Mouse (Mus musculus) telencephalon, adult 2 months (tissue): ENCODE data around the gene 1700029P11Rik.

Experiments
- DNase-seq: peaks from one replicate; pipeline ENCODE4 v3.0.0-alpha.2; 2011; ENCODE audit warnings: low read depth, low spot score

The 1700029P11Rik gene

DNA sequence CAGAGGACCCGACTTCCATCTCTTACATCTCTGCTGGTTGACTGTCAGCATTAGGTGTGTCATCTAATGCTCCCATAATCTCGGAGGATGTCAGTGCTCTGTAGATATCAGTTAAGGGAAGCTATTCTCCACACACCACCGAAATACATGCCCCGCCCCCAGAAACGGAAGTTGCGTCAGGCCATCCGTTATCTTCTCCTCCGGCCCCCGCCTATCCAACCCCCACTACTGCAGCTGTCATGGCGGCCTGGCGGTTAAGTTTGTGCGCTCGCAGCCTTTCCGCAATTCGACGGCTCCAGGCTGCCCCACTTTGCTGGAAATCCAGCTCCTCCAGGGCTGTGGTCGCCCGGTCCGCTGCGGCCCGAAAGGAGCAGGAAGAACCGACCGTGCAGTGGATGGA lies at the start of gene 1700029P11Rik:
TSS of gene 1700029P11Rik (plus strand) at position 220 of the 400 bp plus-strand sequence.
- no peak for DNase-seq

DNA sequence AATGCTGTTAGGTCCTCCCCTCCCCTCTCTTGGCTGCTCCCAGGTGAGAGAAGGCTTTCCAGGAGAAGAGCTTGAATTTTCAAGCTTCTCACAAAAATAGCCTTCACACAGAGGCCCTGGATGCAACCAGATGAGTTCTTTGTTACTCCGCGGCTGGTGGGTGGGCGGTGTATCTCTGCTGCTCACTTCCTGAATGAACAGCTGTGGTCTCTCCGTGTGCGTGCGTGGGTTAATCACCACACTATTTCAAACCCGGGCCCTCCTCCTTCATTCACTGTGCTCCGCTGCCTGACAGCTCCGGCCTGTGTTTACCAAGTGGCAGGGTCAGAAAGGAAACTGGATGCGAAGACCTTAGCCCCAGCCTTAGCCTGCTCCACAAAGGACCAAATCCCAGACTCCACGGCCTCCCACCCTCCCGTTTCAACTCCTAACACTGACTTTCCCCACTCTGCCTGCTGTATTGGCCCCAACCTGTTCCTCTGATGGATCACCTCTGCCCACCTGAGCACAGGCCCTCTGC lies 47.3 kb upstream of the 1700029P11Rik start:
- DNase-seq, result peak; percentile 69

DNA sequence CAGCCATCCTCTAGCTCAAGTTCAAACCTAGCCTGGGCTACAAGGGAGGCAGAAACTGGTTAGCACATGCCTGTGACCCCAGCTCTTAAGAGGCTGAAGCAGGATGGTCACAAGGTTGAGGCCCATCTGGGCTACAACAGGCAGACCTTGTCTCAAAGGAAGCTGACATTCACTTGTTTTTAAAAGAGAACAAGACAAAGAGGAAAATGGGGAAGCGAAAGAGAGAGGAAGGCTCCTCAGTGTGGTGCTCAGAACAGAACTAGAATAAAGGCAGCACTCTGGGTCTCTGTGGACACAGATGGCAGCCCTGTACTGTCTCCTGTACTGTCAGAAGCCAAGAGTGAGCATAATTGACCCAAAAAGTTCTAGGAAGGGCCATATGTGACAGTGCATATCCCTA lies 46.4 kb upstream of the 1700029P11Rik start:
- DNase-seq, result no peak

DNA sequence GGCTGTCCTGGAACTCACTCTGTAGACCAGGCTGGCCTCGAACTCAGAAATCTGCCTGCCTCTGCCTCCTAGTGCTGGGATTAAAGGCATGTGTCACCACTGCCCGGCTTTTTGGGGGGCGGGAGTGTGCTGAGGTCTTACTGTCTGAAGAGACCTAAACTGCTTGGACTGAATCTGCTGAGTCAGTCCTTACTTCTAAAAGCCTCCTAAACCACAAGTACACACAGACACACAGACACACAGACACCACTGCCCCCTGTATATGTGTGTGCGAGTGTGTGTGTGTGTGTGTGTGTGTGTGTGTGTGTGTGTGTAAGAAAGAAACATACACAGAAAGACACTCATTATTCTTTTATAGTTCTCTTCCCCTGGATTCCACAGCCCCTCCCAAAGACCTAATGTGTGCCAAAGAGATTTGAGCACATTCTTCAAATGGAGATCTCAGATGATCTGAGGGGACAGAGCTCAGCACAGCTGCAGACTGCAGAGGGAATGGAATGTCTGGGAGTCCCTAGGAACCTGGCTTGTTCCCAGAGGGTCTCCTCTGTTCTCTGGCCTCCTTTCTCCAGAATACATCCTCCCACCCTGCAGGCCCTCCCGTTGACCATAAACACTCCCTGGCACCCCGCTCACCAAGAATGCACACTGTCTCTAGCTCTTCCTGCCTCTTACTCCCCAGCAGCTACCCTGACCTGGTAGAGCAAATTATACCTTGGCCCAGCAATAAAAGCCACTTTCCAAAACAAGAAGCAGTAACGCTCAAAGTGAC lies 44.3 kb upstream of the 1700029P11Rik start:
- no peak for DNase-seq

DNA sequence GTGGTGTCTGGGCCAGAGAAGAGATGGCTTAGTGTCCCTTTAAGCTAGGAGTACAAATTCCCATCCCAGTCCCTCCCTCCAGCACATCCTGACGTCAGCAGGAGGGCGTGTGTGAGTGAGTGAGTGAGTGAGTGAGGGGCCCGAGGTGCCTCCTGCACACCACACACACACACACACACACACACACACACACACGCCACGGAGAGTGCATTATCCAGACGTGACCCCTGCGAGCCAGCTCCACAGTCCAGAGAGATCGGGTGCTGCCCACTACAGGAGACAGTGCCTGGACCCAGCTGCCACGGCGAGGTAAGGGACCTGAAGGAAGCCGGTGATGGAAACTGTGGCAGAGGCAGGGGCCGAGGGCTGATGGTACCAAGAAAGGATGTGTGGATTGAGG lies 43.7 kb upstream of the 1700029P11Rik start, which contains the start of gene Csdc2:
TSS of gene Csdc2 (plus strand) at position 81 of the 400 bp plus-strand sequence.
- no peak for DNase-seq

DNA sequence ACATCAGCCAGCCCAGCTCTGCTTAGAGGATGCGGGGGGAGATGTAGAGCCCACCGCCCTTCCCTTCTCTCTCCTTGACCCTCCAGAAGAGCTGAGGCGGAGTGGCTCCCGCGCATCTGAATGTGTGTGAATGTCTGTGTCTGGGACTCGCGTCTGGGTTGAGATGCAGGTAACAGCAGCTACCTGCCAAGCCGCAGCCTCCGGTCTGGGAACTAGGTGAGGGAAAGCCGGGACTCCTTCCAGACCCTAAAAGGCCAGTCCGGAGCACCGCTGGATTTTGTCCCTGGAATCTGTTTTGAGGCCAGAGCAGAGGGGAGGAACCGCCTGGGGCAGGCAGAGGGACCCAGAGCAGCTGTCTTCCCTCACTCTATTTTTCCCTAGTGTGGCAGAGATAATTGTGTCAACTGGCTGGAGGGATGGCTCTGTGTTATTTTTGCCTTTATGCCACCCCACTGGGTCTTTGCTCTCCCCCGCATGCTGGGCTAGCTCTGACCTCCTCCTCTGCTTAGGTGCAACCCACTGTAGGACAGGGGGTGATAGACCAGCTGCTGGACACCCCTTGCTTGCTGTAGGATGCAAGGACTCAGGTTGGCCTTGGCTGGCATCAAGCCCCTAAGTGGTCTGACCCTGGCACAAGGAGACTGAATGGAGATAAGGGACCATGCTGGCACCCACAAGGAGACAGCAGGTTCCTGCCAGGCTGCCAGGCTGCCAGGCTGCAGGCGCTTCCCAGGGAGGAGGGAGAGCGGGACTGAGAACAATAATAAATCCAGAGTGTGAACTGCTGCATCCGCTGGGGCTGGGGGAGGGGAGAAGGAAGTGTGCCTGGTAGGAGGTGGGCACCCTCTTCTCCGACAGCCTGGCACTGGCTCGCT lies 43.0 kb upstream of the 1700029P11Rik start:
- DNase-seq, result no peak

DNA sequence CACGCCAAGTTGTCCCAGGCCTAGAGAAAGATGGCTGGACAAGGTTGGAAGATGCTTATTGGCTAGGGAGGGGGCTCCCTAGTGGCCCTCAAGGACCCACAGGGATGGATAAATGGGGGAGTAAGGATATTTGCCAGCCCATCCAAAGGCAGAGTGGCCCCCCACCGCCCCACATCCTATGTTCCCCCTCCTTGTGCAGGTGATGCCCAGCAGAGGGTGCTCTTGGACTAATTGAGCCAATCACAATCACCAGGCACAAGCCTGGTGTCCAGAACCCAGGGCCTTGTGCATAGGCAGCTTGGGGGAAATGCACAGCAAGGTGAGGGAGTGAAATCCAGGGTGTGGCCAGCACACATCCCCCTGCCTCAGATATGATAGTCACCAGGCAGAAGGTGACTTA lies 42.1 kb upstream of the 1700029P11Rik start:
- DNase-seq, result no peak

DNA sequence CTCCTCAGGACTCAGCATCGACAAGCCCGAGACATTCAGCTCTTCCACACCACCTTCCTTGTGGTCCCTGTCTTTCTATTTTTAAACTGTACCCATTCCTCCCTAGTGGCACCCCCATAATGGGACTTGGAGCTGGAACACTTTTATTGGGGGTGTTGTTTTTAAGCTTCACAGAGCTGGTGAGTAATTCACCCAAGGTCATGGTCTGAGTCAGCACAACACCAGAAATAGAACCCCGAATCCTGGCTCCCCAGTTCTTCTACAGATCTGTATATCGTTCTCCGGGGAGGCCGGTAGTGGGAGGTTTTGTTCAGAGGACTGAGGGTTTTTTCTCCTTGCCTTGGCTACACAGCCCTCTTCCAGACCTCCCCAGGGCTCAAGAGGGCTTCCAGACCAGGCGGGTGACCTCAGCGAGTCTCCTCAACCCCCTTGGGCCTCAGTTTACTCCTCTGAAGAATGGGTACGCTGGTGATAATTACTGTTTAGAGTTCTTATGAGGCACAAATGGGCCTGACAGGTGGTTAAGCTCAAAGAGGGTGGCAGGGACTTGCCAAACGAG lies 41.1 kb upstream of the 1700029P11Rik start:
- DNase-seq, result no peak

DNA sequence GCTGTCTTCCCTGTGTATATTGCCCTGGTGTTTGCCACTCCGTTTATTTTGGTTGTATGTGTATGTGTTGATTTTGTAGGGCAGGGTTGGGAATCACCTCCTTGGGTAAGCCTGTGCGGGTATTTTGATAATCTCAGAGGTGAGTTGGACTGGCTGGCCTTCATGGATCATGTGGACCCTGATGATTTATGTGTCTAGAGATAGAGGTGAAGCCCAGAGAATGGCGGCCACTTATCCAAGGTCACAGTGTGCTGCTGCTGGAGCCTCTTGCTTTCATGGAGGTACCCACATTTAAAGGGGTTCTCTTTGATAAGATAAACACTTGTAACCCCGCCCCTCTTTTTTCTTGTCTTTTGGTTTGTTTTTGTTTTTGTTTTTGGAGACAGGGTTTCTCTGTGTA lies 40.6 kb upstream of the 1700029P11Rik start:
- no peak for DNase-seq

DNA sequence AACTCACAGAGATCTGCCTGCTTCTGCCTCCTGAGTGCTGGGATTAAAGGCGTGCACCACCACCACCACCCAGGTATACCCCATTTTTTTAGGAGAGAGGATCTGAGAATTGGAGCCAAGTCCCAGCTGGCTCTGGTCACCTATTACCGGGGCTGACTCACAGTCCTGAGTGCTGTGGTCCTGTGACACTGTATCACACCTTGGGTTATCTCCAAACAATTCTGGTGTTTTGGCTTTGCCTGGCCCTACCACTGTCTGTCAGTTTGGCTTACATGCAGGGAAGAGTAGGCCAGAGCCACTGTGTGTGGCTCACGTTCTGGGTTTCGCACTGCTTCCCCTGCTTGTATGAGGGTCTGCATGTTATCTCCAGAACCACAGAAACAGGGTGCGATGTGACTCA lies 40.1 kb upstream of the 1700029P11Rik start:
- no peak for DNase-seq

DNA sequence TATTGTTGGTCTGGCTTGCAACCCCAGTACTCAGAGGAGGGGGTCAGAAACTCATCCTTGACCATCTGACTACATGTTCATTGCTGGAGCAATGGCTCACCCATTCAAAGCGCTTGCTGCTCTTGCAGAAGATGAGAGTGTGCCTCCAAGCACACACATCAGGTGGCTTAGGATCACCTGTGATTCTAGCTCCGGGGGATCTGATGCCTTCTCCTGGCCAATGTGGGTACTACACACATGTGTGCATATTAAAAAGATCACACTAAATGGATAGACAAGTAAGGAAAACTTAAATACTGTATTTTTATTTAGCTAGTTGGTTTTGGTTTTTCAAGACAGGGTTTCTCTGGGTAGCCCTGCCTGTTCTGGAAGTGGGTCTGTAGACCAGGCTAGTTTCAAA lies 39.3 kb upstream of the 1700029P11Rik start:
- DNase-seq, result no peak

DNA sequence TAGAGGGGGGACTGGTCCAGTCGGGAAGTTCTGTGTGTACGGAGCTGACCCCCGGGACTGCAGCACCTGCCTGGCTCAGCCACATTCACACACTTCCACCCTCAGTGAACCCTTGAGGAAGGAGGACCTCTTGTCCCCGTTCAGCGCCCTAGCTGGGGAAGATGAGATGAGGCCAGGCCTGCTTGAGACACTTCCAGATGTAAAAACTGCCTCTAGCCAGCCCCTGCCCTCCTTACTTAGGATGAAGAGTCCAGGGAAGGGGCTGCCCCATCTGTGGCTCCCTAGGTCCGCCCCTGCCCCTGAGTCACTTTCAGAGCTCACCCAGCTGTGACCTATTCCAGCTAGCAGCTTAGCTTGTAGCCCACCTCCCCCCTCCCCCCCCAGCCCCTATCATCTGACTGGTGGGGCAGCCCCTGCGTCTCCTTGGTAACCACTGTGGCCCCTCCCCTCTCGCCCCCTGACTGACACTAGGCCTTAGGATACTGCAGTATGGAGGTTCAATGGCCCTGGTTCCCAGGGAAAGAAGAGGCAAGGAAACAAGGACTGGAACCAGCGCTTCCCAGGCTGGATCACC lies 37.1 kb upstream of the 1700029P11Rik start:
- no peak for DNase-seq

DNA sequence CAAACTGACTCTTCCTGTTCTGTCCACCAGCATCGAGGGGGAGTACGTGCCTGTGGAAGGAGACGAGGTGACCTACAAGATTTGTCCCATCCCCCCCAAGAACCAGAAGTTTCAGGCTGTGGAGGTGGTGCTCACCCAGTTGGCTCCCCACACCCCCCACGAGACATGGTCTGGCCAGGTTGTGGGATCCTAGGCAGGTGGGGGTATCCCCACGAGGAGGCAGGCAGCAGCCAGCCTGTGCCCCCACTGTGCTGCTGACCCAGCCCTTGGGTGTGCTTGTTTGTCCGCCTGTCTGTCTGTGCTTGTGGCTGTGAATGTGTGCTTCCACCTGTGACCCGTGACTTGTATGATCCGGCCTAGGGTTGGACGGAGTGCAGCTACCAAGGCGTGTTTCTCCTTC lies 31.3 kb upstream of the 1700029P11Rik start:
- DNase-seq, result no peak

DNA sequence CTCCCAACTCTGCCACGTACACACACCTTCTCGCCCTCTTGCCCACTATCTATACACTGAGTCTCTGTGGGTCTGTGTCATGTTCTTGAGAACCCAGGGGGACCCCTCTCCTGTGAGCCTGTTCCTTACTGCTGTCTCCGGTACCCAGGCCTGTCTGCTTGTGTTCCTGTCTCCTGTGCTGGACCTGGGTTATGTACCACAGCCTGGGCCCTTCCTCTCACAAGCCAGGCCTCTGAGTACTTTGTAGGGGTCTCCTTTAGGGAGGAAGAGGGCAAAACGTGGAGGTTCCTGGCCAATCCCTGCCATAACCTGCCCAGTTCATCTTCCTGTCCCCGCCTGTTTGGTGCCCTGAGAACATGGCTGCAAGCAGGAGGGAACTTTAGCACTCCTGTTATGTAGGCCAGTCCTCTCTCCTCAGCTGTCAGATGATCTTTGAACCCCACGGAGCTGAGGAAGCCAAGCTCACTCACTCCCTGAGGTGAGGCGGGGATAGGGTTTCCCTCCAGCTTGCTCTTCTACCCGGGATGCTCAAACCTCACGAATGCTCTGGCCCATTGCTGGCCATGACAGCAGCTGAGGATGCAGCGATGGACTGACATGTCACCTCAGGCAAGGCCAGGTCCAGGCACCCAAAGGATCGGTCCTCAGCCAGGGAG lies 30.7 kb upstream of the 1700029P11Rik start:
- no peak for DNase-seq

DNA sequence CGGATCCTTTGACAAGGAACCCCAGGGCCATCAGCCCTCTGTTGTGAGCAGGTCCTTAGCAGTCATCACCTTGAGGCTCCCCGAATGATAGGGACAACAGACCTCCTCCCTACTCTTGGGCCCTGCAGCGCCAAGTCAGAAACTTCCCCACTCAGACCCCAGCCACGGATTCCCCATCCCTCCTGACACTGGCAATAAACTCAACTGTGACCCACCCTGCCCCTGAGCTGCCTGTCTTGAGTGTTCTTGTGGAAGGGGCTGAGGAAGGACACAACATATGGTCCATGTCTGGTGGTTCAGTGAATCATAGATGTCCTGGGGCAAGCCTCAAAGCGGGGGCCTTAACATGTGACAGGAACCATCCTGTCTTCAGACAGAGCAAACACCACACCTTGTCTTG lies 29.6 kb upstream of the 1700029P11Rik start:
- DNase-seq, result no peak

DNA sequence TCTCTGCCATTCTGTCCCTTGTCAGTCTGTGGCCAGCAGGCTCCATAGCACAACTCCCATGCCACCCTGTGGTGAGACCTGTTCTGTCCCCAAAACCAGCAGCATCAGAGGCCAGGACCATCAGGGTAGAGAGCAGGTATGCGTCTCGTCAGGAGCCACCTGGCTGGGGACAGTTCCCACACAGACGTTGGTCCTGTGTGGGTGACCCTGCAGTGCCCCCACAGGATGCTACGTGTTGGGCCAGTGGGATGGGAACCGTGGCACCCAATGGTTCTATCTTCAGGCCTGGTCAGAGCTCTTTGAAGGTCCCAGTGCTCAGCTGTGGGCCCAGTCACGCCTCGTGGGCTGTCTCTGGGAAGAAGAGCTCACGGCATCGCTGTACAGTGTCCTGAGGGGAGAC lies 29.2 kb upstream of the 1700029P11Rik start:
- DNase-seq, result no peak

DNA sequence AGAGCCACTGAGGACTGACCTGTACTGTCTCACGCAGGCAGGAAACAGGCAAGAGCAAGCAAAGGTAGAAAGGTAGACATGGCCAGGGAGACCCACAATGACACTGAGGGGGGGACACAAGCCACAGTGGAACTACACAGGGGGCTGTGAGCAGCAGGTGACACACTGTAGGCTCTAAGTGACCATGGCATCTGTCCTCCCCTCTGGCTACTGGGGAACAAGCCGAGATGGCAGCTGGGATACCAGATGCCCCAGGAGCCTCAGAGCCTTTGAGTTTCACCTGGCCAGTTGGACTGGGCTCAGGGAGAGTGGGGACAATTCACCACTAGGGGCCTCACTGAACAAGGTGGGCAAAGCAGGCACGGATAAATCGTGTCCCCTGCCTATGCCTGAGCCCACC lies 28.0 kb upstream of the 1700029P11Rik start:
- DNase-seq, result no peak

DNA sequence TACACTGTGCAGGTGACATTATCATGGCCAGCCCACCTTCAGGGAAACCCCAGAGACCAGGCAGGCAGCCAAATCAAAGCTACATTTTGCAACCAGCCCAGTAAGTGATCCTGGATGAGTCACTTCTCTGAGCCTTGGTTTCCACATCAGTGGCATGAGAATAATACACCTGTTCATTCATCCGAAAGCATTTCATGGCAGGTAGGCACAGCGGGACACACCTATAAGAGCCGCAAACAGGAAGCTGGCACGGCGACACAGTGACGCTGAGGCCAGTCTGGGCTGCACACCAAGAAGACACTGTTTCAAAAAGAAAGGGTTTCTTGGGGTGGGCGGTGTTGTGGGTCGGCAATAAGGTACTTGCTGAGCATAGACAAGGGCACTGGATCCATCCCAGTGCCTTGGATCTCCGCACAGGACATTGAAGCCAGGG lies 26.2 kb upstream of the 1700029P11Rik start:
- no peak for DNase-seq

DNA sequence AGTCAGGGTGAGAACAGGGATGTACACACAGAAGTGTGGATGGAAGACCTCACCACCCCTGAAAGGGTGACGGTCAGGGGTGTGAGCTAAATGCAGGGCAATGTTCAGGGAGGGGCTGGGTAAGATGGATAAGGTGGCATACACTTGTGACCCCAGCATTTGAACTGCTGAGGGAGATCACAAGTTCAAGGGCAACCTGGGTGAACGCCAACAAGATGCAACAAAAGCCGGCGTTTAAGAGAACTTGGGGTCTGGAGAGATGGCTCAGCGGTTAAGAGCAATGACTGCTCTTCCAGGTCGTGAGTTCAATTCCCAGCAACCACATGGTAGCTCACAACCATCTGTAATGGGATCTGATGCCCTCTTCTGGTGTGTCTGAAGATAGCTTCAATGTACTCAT lies 25.6 kb upstream of the 1700029P11Rik start:
- no peak for DNase-seq

DNA sequence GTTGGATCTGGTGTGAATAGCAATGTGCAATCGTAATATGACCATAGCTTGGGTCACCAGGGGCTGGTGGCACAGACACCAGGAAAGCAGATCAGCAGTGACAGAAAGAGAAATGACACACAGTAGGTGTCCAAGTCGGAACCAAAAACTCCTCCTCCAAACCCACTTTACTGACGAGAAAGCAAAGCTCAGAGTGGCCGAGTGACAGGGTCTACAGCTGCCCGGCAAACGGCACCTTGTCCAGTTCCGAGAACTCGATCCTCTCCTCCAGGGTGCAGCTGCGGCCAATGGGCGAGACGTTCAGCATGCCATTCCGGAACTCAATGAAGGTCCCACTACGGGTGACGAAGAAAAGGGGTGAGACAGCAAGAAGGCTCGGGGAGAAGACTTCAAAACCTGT lies 24.9 kb upstream of the 1700029P11Rik start:
- DNase-seq, result no peak

DNA sequence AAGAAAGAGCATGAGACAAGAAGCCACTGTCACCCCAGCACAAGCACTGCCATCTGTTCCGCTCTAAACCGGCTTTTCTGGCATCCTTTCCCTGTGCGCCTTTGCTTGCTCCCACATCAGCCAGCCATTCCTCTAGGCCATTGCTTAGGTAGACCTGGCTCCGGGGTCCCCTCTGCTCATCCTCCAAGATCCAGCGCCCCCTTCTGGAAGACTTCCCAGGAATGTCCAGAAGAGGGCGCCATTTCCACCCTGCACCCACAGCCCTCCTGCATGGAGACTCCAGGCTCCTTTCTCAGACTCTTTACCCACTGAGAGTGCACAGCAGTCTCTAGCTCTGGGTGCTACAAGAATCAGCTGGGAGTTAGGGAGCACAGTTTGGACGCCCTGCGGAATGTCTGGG lies 23.9 kb upstream of the 1700029P11Rik start:
- DNase-seq, result no peak
